Mouse (Mus musculus): ENCODE data around the gene Plekhh2.

DNA sequence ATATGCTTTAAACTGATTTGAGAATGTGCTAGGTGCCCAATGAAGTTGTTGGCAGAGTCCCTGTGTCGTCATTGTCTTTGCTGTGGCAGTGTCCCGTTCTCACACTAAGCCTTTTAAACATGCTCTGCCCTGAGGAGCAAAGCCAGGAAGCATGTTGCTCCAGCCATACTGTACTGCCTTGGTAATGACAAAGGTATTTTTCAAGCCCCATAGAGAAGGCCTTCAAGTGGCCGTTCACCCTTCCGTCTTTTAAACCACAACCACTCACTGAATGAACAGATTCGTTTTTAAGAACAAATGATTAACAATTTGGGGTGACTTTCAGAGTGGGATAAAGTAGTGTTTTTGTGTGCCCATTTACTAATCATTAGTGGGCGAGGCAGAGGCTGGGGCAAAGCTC is 109.5 kb downstream of the Plekhh2 start:
- TF ChIP-seq CTCF (conservative IDR thresholded peaks at IDR 0.05; ENCODE audit: insufficient read depth, insufficient read length, low read depth, low read length): no peak
- no peak for TF ChIP-seq POLR2A (IDR thresholded peaks at IDR 0.05; ENCODE audit: low read depth, low read length)
